Mouse (Mus musculus) hindlimb bud, embryonic 11.5 days (tissue): ENCODE measurements around the gene Gm8922.
"Not testable (repeated sequence)": the region's sequence is repeated elsewhere in the genome, so short reads cannot be mapped to it uniquely, and the experiment has no call there.

Experiments used
- DNase-seq: peaks from one replicate; pipeline ENCODE4 v3.0.0-alpha.2; 2012; ENCODE audit warnings: low read depth, low spot score; ENCODE audit errors: extremely low spot score

Gm8922 gene

GRCm38 (mm10) chr5:11681659-11682058 lies at the start of gene Gm8922:
Gene Gm8922 (plus strand): TSS chr5:11681959.
- not testable (repeated sequence) for DNase-seq
